Mouse (Mus musculus): ENCODE results near the gene Baiap2l2.

- no peak for TF ChIP-seq POLR2A (IDR thresholded peaks at IDR 0.05; ENCODE audit: borderline replicate concordance, control insufficient read depth, low read depth, low read length)
- no peak for TF ChIP-seq CTCF (IDR thresholded peaks at IDR 0.05; ENCODE audit: control insufficient read depth, insufficient read depth, low read length)
These were observed at the start of gene Baiap2l2 for GRCm38 (mm10) chr15:79285399-79285798.

All from bone marrow, adult 2 months (tissue).